Mouse (Mus musculus) frontal cortex, postnatal 10 days (tissue): ENCODE measurements around the gene Gm20388.
"Not testable (repeated sequence)": the region's sequence is repeated elsewhere in the genome, so short reads cannot be mapped to it uniquely, and the experiment has no call there.

Source experiments
- DNase-seq, 2 experiments: peaks; one replicate each; pipeline ENCODE4 v3.0.0; 2022; ENCODE audit warnings: low spot score in 2 of 2, mixed read lengths in 1 of 2

Gm20388 gene

DNA sequence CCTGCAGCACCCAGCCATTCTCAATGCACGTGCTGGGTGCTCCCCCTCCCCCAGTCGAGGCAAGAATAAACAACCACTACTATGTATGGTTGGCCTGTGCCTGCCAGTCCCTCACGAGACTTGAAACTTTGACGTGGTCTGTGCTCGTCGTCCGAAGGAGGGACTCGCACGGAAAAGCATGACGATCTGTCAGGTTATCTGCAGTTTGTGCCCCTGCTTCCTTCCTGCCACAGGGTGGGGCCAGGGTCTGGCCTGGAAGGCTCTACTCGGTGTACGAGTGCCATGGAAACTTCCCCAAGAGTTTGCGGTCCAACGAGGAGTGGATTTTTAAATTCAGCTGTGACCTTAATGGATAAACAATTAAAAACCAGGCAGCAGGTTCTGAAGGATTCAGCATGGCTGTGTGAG is 3896.4 kb downstream of the Gm20388 start:
- DNase-seq, result no peak

GRCm38 (mm10) chr8:123807852-123808573 is 3897.4 kb downstream of the Gm20388 start:
- DNase-seq, result no peak

DNA sequence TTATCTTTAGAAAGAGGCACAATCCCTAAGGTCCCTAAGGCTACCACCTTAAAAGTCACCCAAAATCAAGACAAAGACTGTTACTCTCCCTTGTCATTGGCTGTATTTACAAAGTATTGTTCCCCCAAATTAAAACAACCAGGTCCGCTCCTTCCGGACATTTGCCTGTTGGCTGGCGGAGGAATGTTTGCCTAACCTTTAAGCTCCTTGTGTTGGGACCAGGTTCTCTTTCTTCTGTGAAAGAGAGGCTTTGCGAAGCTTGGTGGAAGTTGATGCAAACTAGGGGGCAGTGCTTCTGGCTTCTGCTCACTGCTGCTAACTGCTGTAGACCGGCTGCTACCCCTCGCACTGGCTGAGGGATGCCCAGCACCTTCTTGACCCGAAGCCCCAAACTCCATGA is 3898.0 kb downstream of the Gm20388 start:
- no peak for DNase-seq

GRCm38 (mm10) chr8:123809342-123809741 is 3898.7 kb downstream of the Gm20388 start:
- not testable (repeated sequence) for DNase-seq

GRCm38 (mm10) chr8:123812227-123812626 is 3901.6 kb downstream of the Gm20388 start:
- no peak for DNase-seq

DNA sequence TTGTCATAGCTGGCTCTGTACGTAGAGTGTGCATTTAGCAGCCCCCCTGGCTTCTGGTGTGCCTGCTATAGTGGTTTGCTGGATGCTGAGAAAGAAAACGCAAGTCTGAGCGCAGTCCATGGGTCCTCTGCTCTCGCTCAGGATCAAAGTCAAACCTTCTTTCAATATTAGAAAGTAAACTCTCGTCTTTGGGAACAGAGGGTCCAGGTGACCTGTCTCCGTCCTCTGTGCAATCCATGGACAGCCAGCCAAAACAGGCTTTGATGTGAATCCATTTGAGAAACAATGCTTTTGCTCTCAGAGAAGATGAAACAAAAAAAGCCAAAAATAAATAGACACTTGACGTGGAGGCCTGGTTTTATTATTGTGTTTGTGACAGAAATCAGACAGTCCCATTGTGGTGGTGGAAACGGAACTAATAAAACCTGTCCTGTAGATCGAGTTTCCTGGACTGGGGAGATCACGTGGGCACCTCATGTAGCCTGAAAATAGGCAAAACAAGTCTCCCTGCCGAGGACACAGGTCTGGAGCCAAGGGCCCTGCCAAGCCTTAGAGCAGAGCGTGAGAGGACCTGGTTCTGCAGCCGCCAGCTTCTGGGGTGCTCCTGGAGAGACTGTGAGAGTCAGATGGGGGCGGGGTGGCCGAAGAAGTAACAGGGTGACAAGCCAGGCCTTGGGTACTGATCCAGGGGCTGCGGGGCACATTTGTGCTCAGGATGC is 3902.7 kb downstream of the Gm20388 start:
- DNase-seq, result no peak

DNA sequence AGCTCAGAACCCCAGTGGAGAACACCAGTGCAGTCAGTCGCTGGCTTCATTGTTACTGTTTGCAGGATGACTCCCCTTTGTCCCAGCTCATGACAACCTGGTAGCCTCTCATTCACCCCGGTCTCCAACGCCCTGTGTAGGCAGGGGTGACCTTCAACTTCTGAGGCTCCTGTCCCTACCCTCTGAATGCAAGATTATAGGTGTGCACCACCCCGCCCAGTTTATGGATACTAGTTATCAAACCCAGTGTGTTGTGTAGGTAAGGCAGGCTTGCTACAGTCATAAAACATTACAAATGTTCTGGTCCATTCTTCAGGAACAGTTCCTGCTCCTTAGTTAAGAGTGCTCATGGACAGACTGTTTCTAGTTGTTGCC is 3903.2 kb downstream of the Gm20388 start:
- DNase-seq, result no peak

- DNase-seq, result no peak
Measured at GRCm38 (mm10) chr8:123815325-123815724, 3904.7 kb downstream of the Gm20388 start.

DNA sequence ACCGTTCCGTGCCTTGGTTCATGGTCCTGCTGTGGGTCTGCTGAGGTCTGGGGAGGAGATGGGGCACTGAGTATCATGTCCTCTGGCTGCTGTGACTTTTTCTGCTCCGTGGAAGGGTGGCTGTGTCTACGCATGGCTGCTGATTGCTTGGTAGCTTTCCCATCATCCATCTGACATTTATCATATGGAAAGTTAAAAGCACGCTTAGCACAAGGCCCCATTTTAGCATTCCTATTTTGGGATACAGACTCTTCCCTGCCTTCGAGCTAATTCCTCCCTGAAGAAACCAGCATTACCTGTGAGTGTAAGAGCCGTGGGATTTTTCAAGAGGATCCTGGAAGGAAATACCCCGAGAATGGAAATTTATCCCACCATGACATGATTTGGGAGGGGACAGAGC is 3906.3 kb downstream of the Gm20388 start:
- no peak for DNase-seq

GRCm38 (mm10) chr8:123817747-123818146 is 3907.1 kb downstream of the Gm20388 start:
- DNase-seq, result no peak

GRCm38 (mm10) chr8:123819683-123820610 is 3909.3 kb downstream of the Gm20388 start:
- DNase-seq, result no peak

GRCm38 (mm10) chr8:123820780-123821179 is 3910.1 kb downstream of the Gm20388 start:
- DNase-seq, result no peak

GRCm38 (mm10) chr8:123823111-123823510 is 3912.5 kb downstream of the Gm20388 start:
- DNase-seq, result no peak

GRCm38 (mm10) chr8:123823532-123824123 is 3913.0 kb downstream of the Gm20388 start:
- no peak for DNase-seq

DNA sequence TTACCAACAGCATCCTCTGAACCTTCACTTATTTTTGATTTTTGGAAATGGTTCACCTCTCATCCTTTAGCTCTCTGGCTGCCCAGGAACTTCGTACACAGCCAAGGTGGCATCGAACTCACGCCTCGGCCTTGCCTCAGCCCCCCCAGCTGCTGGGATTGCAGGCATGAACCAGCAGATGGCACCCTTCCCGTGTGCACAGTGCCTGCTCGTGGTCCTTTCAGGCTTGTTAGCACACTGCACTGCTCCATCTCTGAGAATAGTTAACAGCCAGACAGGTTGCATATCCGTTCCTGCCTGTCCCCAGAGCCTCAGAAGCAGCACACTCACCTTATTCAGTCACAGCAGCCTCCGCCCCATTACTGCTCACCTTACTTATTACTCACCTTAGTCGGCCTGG is 3915.4 kb downstream of the Gm20388 start:
- DNase-seq, result no peak

DNA sequence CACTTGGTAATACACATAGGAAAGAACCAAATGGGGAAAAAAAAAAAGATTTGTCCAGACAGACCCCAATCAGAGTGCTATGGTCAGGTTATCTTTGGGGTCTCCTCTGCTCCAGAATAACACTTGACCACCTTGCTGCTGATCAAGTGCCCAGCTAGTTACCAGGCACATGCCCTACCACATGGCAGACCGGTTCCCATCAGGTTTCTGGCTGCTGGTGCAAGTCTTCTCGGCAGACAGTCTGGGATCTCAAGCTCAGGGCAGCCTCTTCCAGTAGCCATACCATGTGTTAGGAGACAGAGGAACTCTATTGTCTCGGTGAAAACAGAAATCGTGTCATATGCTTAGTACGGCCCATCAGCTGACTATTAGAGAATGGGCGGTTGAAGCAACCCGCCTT is 3916.1 kb downstream of the Gm20388 start:
- no peak for DNase-seq

DNA sequence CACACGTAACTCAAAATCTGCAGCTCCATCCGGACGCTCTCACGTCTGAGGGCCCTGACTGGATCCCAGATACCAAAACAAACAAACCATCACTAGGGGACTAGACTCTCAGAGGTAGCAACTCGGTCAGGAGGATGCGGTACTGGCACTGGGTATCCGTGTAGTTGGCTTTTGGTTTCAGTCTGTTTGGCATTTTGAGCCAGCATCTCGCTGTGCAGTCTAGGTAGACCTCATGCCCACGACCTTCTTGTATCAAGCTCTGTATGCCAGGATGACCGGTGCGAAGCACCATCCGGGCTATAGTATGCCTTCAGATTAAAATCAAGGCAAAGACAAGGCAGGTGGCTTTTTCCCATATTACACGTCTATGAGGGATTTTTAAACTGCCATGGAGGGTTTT is 3916.9 kb downstream of the Gm20388 start:
- DNase-seq, result no peak

- DNase-seq, result no peak
Measured at GRCm38 (mm10) chr8:123832757-123833156, 3922.1 kb downstream of the Gm20388 start.

DNA sequence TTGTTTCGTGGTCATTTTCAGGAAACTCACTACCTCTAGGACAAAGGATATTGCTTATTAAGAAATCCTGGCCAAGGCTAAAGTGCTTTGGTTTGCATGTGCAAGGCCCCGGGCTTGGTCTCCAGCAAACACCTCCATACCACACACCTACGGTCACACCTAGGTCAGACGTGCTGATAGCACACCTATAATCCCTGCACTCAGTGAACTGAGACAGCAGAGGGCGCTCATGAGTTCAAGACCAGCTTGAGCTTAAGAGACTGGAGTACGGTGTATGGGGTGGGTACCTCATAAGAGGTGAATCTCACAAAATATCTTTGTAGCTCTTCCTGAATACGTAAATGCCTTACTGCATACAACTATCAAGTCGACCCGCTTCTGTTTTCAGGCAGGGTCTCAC is 3924.8 kb downstream of the Gm20388 start:
- DNase-seq, result peak in 1 of 2 experiments; percentile 49

DNA sequence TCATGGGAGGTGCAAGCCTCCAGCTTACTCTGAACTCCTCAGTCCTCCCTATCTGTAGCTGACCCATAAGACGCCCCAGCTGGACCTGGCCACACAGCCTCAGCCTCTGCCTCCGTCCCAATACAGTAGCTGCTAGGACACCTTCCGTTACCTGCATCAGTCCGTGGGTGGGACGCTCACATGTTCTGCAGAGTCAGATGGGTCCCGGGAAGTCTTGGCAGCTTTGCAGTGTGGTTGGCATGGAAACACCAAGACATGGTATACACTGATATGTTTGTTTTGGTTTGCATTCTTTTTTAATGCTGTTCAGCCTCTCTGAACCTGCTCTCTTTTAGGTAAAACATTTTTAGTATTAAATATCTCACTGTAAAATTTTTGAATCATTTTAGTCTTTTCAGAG is 3925.7 kb downstream of the Gm20388 start:
- no peak for DNase-seq

- no peak for DNase-seq
Measured at GRCm38 (mm10) chr8:123838496-123838895, 3927.9 kb downstream of the Gm20388 start.
